ENCODE assay signal across 1 mouse cellular context in the genomic region with DNA sequence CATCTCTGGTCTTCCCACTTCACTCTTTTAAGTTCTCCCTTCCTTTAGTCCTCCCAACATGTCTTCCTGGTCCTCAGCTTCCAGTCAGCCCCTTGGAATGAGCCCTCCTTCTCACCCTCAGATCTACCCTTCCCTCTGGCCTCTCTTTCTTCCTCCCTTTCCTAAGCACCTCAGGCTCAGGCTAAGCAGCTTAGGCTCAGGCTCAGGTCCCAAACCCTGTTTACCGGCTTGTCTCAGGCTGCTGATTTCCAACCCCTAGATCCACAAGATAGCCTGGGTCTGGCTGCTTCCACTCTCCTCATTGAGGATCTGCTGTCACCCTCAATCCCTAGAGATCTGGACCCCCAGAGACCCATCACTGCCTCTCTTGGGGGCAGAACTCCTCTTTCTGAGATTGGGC.
TF ChIP-seq lines count a peak whose summit lies in the region.

No protein-coding gene starts in this region.

TF ChIP-seq in CH12.LX, 34 proteins besides CTCF, POLR2A, EP300 and RAD21:
- TF ChIP-seq TBP (conservative IDR thresholded peaks at IDR 0.05; ENCODE audit: low read depth, low read length) (no peak), NRF1 (IDR thresholded peaks at IDR 0.05; ENCODE audit: low read depth, low read length) (no peak), TCF12 (IDR thresholded peaks at IDR 0.05; ENCODE audit: low read depth, low read length) (no peak), ZKSCAN1 (IDR thresholded peaks at IDR 0.05; ENCODE audit: borderline replicate concordance, low read depth, low read length) (no peak), ZMIZ1 (IDR thresholded peaks at IDR 0.05; ENCODE audit: low read depth, low read length) (no peak), JUN (IDR thresholded peaks at IDR 0.05; ENCODE audit: insufficient read depth, low read depth, low read length) (no peak), SMC3 (IDR thresholded peaks at IDR 0.05; ENCODE audit: low read depth, low read length) (no peak), JUND (conservative IDR thresholded peaks at IDR 0.05; ENCODE audit: low read depth, low read length) (no peak), CHD2 (IDR thresholded peaks at IDR 0.05; ENCODE audit: low read length) (no peak), NELFE (IDR thresholded peaks at IDR 0.05; ENCODE audit: low read depth, low read length) (no peak), IRF4 (IDR thresholded peaks at IDR 0.05; ENCODE audit: low read depth, low read length) (no peak), MXI1 (IDR thresholded peaks at IDR 0.05; ENCODE audit: low read depth, low read length) (no peak), BHLHE40 (IDR thresholded peaks at IDR 0.05; ENCODE audit: low read depth, low read length) (no peak), USF2 (conservative IDR thresholded peaks at IDR 0.05; ENCODE audit: low read depth, low read length) (no peak), MEF2A (IDR thresholded peaks at IDR 0.05; ENCODE audit: borderline replicate concordance, low read depth, low read length) (no peak), E2F4 (IDR thresholded peaks at IDR 0.05; ENCODE audit: insufficient replicate concordance, low read depth, low read length) (no peak), RCOR1 (conservative IDR thresholded peaks at IDR 0.05; ENCODE audit: low read depth, low read length) (no peak), POLR2AphosphoS2 (IDR thresholded peaks at IDR 0.05; ENCODE audit: low read depth, low read length) (no peak), PAX5 (IDR thresholded peaks at IDR 0.05; ENCODE audit: low read length) (no peak)
